Mouse (Mus musculus): ENCODE results near the gene Tmem40. TPM values are rescaled to one million over a fixed set of nuclear protein-coding genes. Genes with fewer than 3 reads are reported as not detected.

Tmem40 gene
- polyA plus RNA-seq, 1 experiment from 2014 or later, result 90.6 TPM

DNA sequence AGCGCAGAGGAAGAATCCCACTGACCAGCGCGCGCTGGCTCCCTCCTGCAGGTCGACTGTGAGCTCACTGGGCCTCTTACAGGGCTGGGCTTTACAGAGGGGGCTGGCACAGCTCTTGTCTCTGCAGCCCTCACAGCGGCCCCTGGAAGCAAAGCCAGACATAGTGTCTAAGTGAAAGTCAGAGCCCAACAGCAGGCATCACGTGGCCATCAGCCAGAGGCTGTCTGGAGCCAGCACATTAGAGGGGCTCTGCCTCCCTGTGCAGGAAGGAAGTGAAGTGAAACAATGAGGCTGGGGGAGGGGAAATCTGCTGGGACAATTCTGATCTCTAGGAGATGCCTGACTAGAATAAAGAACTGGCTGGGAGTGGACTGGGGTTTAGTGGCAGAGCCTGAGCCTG, 2.0 kb upstream of the Tmem40 start:
- no peak overlapping the region for H3K9ac ChIP-seq (ENCODE audit: low read length)
- 13% methylated on average over 7 of the region's 7 CpGs for WGBS

DNA sequence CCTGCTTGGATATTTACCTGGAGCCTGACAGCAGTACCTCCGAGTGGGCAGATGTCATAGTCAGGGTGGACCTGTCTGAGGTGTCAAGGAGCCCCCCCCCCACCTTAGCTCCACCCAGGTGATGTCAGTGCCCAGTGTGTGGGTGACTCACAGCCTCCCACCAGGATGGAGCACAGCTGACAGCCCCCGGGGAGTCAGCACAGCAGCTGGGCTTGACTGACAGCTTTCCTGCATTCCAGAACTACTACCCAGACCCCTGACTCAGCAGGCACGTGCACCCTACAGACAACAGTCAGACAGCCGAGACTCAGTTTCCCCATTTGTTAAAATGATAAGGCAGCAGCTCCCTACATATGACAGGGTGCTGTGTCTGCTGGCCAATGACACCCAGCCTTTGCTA, 1.2 kb downstream of the Tmem40 start:
- ATAC-seq (ENCODE audit: low FRiP score, low TSS enrichment) (no peak), DNase-seq (ENCODE audit: low spot score) (no peak)
- Histone ChIP-seq H3K9me3 (ENCODE audit: control insufficient read depth, low read length) (no peaks in the 10 kb centered on the region), H3K4me1 (replicated peaks; ENCODE audit: control insufficient read depth, insufficient read depth) (no peaks in the 10 kb centered on the region), H3K36me3 (ENCODE audit: control insufficient read depth, insufficient read depth, low read length) (no peaks in the 10 kb centered on the region), H3K27ac (replicated peaks) (no peak overlapping the region), H3K4me2 (replicated peaks; ENCODE audit: low read depth) (no peak overlapping the region), H3K4me3 (ENCODE audit: low read depth, low read length) (no peak overlapping the region), H3K9ac (ENCODE audit: low read length) (no peak overlapping the region), H3K27me3 (ENCODE audit: control insufficient read depth, insufficient read depth, low read length) (no peaks in the 10 kb centered on the region)
- 48% methylated on average over 4 of the region's 4 CpGs for WGBS
- TF ChIP-seq CTCF (IDR thresholded peaks at IDR 0.05; ENCODE audit: low read depth), result no peak
- TF ChIP-seq EP300 (optimal IDR thresholded peaks at IDR 0.05), result no peak

More for the DNA sequence above, 2.0 kb upstream of the Tmem40 start:
- TF ChIP-seq EP300 (optimal IDR thresholded peaks at IDR 0.05), result no peak
- TF ChIP-seq CTCF (IDR thresholded peaks at IDR 0.05; ENCODE audit: low read depth), result peak; percentile 27; the same call in 1 of the 2 replicates
- Histone ChIP-seq H3K27ac (replicated peaks) (peak overlapping the region; percentile 53), H3K9me3 (ENCODE audit: control insufficient read depth, low read length) (no peaks in the 10 kb centered on the region), H3K4me3 (ENCODE audit: low read depth, low read length) (no peak overlapping the region), H3K4me2 (replicated peaks; ENCODE audit: low read depth) (no peak overlapping the region), H3K36me3 (ENCODE audit: control insufficient read depth, insufficient read depth, low read length) (no peaks in the 10 kb centered on the region), H3K27me3 (ENCODE audit: control insufficient read depth, insufficient read depth, low read length) (no peaks in the 10 kb centered on the region), H3K4me1 (replicated peaks; ENCODE audit: control insufficient read depth, insufficient read depth) (no peaks in the 10 kb centered on the region)
- ATAC-seq (ENCODE audit: low FRiP score, low TSS enrichment) (peak; percentile 70), DNase-seq (ENCODE audit: low spot score) (peak; percentile 41)

DNA sequence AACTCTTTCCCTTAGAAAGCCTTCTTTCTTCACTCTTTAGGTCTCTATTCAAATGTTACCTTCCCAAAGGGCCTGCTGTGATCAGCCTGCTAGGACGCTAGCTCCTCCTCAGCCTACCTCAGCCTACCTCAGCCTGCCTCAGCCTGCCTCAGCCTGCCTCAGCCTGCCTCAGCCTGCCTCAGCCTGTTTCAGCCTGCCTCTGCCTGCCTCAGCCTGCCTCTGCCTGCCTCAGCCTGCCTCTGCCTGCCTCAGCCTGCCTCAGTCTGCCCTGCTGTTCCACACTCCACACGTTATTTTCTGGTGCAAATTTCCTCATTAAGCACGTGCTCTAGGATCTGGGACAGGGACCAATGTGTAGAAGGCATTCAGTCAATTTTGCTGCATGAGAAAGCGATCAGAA, 2.1 kb downstream of the Tmem40 start:
- Histone ChIP-seq H3K27ac (replicated peaks) (peak overlapping the region; percentile 90), H3K4me1 (replicated peaks; ENCODE audit: control insufficient read depth, insufficient read depth) (no peaks in the 10 kb centered on the region), H3K36me3 (ENCODE audit: control insufficient read depth, insufficient read depth, low read length) (no peaks in the 10 kb centered on the region), H3K9me3 (ENCODE audit: control insufficient read depth, low read length) (no peaks in the 10 kb centered on the region), H3K4me2 (replicated peaks; ENCODE audit: low read depth) (no peak overlapping the region), H3K4me3 (ENCODE audit: low read depth, low read length) (no peak overlapping the region), H3K27me3 (ENCODE audit: control insufficient read depth, insufficient read depth, low read length) (no peaks in the 10 kb centered on the region), H3K9ac (ENCODE audit: low read length) (no peak overlapping the region)
- TF ChIP-seq CTCF (IDR thresholded peaks at IDR 0.05; ENCODE audit: low read depth), result no peak
- TF ChIP-seq EP300 (optimal IDR thresholded peaks at IDR 0.05), result no peak
- ATAC-seq (ENCODE audit: low FRiP score, low TSS enrichment), result no peak
- no peak for DNase-seq (ENCODE audit: low spot score)
- WGBS, result 88% methylated on average over 4 of the region's 4 CpGs

DNA sequence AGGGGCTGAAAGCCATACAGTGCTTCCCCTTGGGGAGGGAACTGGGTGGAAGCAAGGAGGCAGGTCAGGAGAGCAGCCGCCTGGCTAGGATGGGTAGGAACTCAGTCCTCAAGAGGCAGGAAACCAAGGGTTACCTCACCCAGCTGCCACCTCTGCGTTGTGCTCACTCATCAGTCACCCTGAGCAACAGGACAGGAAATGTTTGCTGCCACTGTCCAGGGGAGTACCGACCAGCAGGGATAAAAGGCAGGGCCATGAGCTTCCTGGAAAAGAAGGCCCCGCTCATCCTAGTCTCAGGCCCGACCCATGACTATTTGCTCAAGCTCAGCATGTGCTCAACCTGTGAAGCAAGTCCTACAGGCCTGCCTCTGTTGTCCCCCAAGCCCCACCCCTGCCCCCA, 2.7 kb downstream of the Tmem40 start:
- Histone ChIP-seq H3K9me3 (ENCODE audit: control insufficient read depth, low read length) (no peaks in the 10 kb centered on the region), H3K27ac (replicated peaks) (peak overlapping the region; percentile 90), H3K4me1 (replicated peaks; ENCODE audit: control insufficient read depth, insufficient read depth) (no peaks in the 10 kb centered on the region), H3K27me3 (ENCODE audit: control insufficient read depth, insufficient read depth, low read length) (no peaks in the 10 kb centered on the region), H3K9ac (ENCODE audit: low read length) (no peak overlapping the region), H3K4me2 (replicated peaks; ENCODE audit: low read depth) (peak overlapping the region; percentile 25; the same call in 1 of the 2 replicates), H3K36me3 (ENCODE audit: control insufficient read depth, insufficient read depth, low read length) (no peaks in the 10 kb centered on the region), H3K4me3 (ENCODE audit: low read depth, low read length) (no peak overlapping the region)
- peak; percentile 42 for DNase-seq (ENCODE audit: low spot score)
- peak; percentile 65 for ATAC-seq (ENCODE audit: low FRiP score, low TSS enrichment)
- WGBS, result 41% methylated on average over 5 of the region's 5 CpGs
- TF ChIP-seq CTCF (IDR thresholded peaks at IDR 0.05; ENCODE audit: low read depth) (no peak), EP300 (optimal IDR thresholded peaks at IDR 0.05) (no peak)

DNA sequence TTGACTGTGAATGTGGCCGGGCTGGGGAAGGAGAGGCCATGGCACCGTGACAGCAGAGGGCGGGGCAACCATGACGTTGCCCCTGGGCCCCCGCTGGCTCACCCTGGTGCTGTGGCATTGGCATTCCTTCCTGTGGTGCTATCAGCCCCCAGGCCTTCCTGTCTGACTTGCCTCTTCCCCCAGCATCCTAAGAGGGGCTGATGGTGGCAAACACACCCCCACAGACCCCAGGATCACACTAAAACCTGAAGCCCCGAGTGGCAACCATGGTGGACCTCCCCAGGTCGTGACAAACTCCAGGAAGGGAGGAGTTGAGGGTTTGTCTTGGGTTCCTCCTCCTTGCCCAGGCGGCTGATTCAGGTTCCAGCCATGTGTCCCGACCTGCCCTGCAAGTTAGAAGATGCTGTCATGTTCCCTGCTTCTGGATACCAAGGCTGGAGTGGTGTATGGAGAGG, 3.2 kb downstream of the Tmem40 start:
- peak overlapping the region; percentile 42 for H3K4me2 ChIP-seq (replicated peaks; ENCODE audit: low read depth)
- H3K27ac ChIP-seq (replicated peaks), result peak overlapping the region; percentile 90
- 38% methylated on average over 9 of the region's 9 CpGs for WGBS
- H3K4me3 ChIP-seq (ENCODE audit: low read depth, low read length), result no peak overlapping the region
- DNase-seq (ENCODE audit: low spot score), result peak; percentile 76
- peak; percentile 76 for ATAC-seq (ENCODE audit: low FRiP score, low TSS enrichment)
- H3K9ac ChIP-seq (ENCODE audit: low read length), result peak overlapping the region; percentile 41
- no peaks in the 10 kb centered on the region for H3K36me3 ChIP-seq (ENCODE audit: control insufficient read depth, insufficient read depth, low read length)
- H3K27me3 ChIP-seq (ENCODE audit: control insufficient read depth, insufficient read depth, low read length), result no peaks in the 10 kb centered on the region
- no peaks in the 10 kb centered on the region for H3K4me1 ChIP-seq (replicated peaks; ENCODE audit: control insufficient read depth, insufficient read depth)
- H3K9me3 ChIP-seq (ENCODE audit: control insufficient read depth, low read length), result no peaks in the 10 kb centered on the region
- TF ChIP-seq EP300 (optimal IDR thresholded peaks at IDR 0.05) (no peak), CTCF (IDR thresholded peaks at IDR 0.05; ENCODE audit: low read depth) (no peak)

DNA sequence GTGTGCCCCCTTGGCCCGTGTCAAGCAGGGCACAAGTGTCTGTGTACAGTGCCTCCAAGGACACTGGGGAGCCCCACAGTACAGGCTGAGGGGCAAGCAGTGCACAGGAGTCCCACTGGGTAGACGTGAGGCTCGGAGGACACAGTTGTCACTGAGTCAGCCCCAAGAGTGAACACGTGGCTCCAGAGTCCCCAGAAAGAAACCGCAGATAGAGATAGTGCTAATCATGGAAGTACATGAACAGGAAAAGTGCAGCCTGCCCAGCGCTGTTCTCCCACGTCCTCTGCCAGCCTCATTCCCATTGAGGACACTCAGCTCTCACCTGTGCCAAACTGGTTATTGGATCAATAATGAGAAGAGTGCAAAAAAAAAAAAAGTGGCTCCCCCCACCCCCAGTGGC, 6.7 kb downstream of the Tmem40 start:
- TF ChIP-seq CTCF (IDR thresholded peaks at IDR 0.05; ENCODE audit: low read depth) (no peak), EP300 (optimal IDR thresholded peaks at IDR 0.05) (no peak)
- H3K4me1 ChIP-seq (replicated peaks; ENCODE audit: control insufficient read depth, insufficient read depth), result no peaks in the 10 kb centered on the region
- no peak overlapping the region for H3K27ac ChIP-seq (replicated peaks)
- no peak overlapping the region for H3K4me2 ChIP-seq (replicated peaks; ENCODE audit: low read depth)
- no peaks in the 10 kb centered on the region for H3K36me3 ChIP-seq (ENCODE audit: control insufficient read depth, insufficient read depth, low read length)
- 78% methylated on average over 7 of the region's 7 CpGs for WGBS
- DNase-seq (ENCODE audit: low spot score), result no peak
- no peak for ATAC-seq (ENCODE audit: low FRiP score, low TSS enrichment)
- no peak overlapping the region for H3K9ac ChIP-seq (ENCODE audit: low read length)
- no peaks in the 10 kb centered on the region for H3K27me3 ChIP-seq (ENCODE audit: control insufficient read depth, insufficient read depth, low read length)
- no peak overlapping the region for H3K4me3 ChIP-seq (ENCODE audit: low read depth, low read length)
- H3K9me3 ChIP-seq (ENCODE audit: control insufficient read depth, low read length), result no peaks in the 10 kb centered on the region

Data from stomach, postnatal 0 days (tissue).